Mouse (Mus musculus) liver, postnatal 0 days (tissue): ENCODE data around the gene Havcr1.

ENCODE experiments used
- CTCF ChIP-seq: sonication (generic); IDR thresholded peaks from 2 replicates; pipeline ENCODE4 v1.5.1; 2016; ENCODE audit warnings: antibody characterized with exemption, low read depth
- EP300 ChIP-seq: IDR thresholded peaks from 2 replicates; pipeline ENCODE4 v1.6.1; 2016; ENCODE audit warnings: antibody characterized with exemption, low read depth, mild to moderate bottlenecking

DNA sequence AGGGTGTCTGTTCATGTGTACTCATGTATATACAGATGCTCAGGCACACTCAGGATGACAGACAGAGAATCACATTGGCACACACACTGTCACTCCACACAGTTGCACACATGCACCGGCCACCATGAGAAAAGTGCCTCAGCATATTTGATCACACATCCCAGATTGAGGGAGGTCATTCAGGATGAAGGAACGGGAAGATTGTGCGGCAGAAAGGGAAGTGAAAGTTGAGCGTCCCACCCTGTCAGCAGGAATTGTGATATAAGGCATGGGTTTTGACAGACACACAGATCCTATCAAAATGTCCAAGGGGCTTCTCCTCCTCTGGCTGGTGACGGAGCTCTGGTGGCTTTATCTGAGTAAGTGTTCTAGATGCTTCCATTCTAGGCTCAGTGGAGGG, 75.6 kb downstream of the Havcr1 start, which contains the start of gene Timd4:
- TF ChIP-seq EP300: no peak
- no peak for TF ChIP-seq CTCF
